Mouse (Mus musculus) c-Kit-positive CD71-positive TER-119-negative erythroid progenitor cells, embryonic 14.5 days (primary cell): ENCODE measurements around the gene Kyat3.

Source experiments
- DNase-seq: peaks from one replicate; pipeline ENCODE4 v3.0.0-alpha.2; 2013; ENCODE audit warnings: low read depth

Kyat3 gene

GRCm38 (mm10) chr3:142747673-142748072 is 46.8 kb downstream of the Kyat3 start:
- DNase-seq = no peak

GRCm38 (mm10) chr3:142749131-142749530 is 48.3 kb downstream of the Kyat3 start:
- DNase-seq = no peak

GRCm38 (mm10) chr3:142755132-142755867 is 54.4 kb downstream of the Kyat3 start:
- no peak for DNase-seq

- no peak for DNase-seq
These were observed 57.0 kb downstream of the Kyat3 start for GRCm38 (mm10) chr3:142757841-142758240.

GRCm38 (mm10) chr3:142758593-142758992 is 57.7 kb downstream of the Kyat3 start:
- no peak for DNase-seq

- DNase-seq = no peak
These were observed 59.5 kb downstream of the Kyat3 start for GRCm38 (mm10) chr3:142760356-142760755.

GRCm38 (mm10) chr3:142764995-142765777 is 64.3 kb downstream of the Kyat3 start, which contains the start of gene Gtf2b:
Gene Gtf2b (plus strand): TSS chr3:142765045.
- peak; percentile 83 for DNase-seq

GRCm38 (mm10) chr3:142765778-142766165 is 64.9 kb downstream of the Kyat3 start:
- no peak for DNase-seq

- DNase-seq = no peak
These were observed 67.6 kb downstream of the Kyat3 start for GRCm38 (mm10) chr3:142768498-142768897.

GRCm38 (mm10) chr3:142770518-142770917 is 69.7 kb downstream of the Kyat3 start:
- no peak for DNase-seq

GRCm38 (mm10) chr3:142773538-142774191 is 72.8 kb downstream of the Kyat3 start:
- DNase-seq = no peak

GRCm38 (mm10) chr3:142777227-142777626 is 76.4 kb downstream of the Kyat3 start:
- DNase-seq = no peak

- DNase-seq = no peak
These were observed 85.7 kb downstream of the Kyat3 start for GRCm38 (mm10) chr3:142786423-142787072.

GRCm38 (mm10) chr3:142795587-142795986 is 94.7 kb downstream of the Kyat3 start:
- no peak for DNase-seq
